Mouse (Mus musculus) liver, embryonic 11.5 days (tissue): ENCODE data around the gene 1700013F07Rik. TPM values are rescaled to one million over a fixed set of nuclear protein-coding genes. Genes with fewer than 3 reads are reported as not detected.

Experiments used
- ATAC-seq: fragments of 200-750 bp; cut with Nextera tagmentation; replicated peaks from 2 replicates; pipeline ENCODE4 v1.8.0; 2017; ENCODE audit warnings: moderate number of reproducible peaks, mild to moderate bottlenecking, moderate TSS enrichment, moderate library complexity; ENCODE audit not compliant: low FRiP score
- DNase-seq: peaks from one replicate; pipeline ENCODE4 v3.0.0-alpha.2; 2017; ENCODE audit warnings: low spot score
- H3K27ac ChIP-seq: fragments of 300-500 bp; sonication (generic); 2 replicates; pipeline ENCODE4 v1.5.1; 2014; ENCODE audit warnings: mild to moderate bottlenecking, low read depth, low read length, control low read depth
- H3K27me3 ChIP-seq: fragments of 300-500 bp; sonication (generic); replicated peaks from 2 replicates; pipeline ENCODE4 v1.6.1; 2014; ENCODE audit warnings: low read length, mixed read lengths; ENCODE audit not compliant: control insufficient read depth, insufficient read depth
- H3K36me3 ChIP-seq: fragments of 300-500 bp; sonication (generic); 2 replicates; pipeline ENCODE4 v1.6.1; 2014; ENCODE audit warnings: mild to moderate bottlenecking, low read length, moderate library complexity, mixed read lengths; ENCODE audit not compliant: control insufficient read depth, insufficient read depth
- H3K4me1 ChIP-seq: fragments of 300-500 bp; sonication (generic); replicated peaks from 2 replicates; pipeline ENCODE4 v1.6.1; 2014; ENCODE audit warnings: low read length, mixed read lengths; ENCODE audit not compliant: control insufficient read depth, insufficient read depth
- H3K4me2 ChIP-seq: fragments of 300-500 bp; sonication (generic); 2 replicates; pipeline ENCODE4 v1.6.1; 2014; ENCODE audit warnings: mild to moderate bottlenecking, control low read depth, moderate library complexity
- H3K4me3 ChIP-seq: fragments of 300-500 bp; sonication (generic); 2 replicates; pipeline ENCODE4 v1.5.1; 2014; ENCODE audit warnings: low read depth, low read length, control low read depth
- H3K9ac ChIP-seq: fragments of 300-500 bp; sonication (generic); 2 replicates; pipeline ENCODE4 v1.6.1; 2014; ENCODE audit warnings: low read depth, low read length, control low read depth
- H3K9me3 ChIP-seq: fragments of 300-500 bp; sonication (generic); 2 replicates; pipeline ENCODE4 v1.6.1; 2016; ENCODE audit warnings: low read length, inconsistent platforms, mixed read lengths; ENCODE audit not compliant: control insufficient read depth
- WGBS: fragments of 180-500 bp; shearing (Covaris S2); extraction: QIAGEN DNeasy Blood & Tissue Kit; methylation state at CpG from one replicate; pipeline ENCODE4 v1.1.7; 2014; 5-methylcytosine and 5-hydroxymethylcytosine counted together
- polyA plus RNA-seq: library from polyadenylated mRNA; unstranded; fragments of >200 nt; fragmentation: Nextera tagmentation; extraction: Ambion mirVana; gene quantifications from 2 replicates; pipeline ENCODE4 v1.2.1, GENCODE M21; 2014

Gene 1700013F07Rik
- polyA plus RNA-seq, 1 experiment from 2014 or later: not detected

DNA sequence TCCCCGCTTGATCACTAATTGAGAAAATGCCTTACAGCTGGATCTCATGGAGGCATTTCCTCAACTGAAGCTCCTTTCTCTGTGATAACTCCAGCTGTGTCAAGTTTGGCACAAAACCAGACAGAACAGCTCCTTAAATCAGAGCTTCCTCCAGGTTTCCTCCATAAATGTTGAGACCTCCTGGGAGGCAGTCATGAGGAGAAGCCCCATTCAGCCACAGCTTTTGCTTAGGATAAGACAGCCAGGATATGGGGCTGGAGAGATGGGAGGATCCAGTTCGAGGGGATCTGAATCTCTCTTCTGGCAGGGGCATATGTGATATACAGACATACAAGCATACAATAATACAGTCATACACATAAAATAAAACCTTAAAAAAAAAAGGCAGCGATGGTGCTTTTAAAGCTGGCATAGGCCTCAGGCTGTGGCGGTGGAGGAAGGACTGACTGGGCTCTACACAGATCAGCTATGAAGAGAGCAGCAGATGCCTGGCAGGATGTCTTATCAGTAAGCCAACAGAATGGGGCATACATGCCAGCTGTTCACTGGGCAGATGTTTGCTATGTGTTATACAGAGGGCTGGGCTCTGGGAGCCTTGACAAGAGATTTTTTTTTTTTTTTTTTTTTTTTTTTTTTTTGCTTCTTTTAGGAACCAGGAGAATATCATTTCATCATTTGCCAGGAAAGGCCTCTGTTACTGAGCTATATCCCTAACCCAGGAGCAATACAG lies 25.0 kb upstream of the 1700013F07Rik start:
- H3K4me1 ChIP-seq: no peaks in the 10 kb centered on the region
- WGBS: 79% methylated on average over 3 of the region's 4 CpGs
- no peak overlapping the region for H3K9ac ChIP-seq
- no peak overlapping the region for H3K4me3 ChIP-seq
- H3K27ac ChIP-seq: no peak overlapping the region
- no peaks in the 10 kb centered on the region for H3K36me3 ChIP-seq
- H3K27me3 ChIP-seq: no peaks in the 10 kb centered on the region
- no peak for ATAC-seq
- H3K9me3 ChIP-seq: no peaks in the 10 kb centered on the region
- H3K4me2 ChIP-seq: no peak overlapping the region
- no peak for DNase-seq

DNA sequence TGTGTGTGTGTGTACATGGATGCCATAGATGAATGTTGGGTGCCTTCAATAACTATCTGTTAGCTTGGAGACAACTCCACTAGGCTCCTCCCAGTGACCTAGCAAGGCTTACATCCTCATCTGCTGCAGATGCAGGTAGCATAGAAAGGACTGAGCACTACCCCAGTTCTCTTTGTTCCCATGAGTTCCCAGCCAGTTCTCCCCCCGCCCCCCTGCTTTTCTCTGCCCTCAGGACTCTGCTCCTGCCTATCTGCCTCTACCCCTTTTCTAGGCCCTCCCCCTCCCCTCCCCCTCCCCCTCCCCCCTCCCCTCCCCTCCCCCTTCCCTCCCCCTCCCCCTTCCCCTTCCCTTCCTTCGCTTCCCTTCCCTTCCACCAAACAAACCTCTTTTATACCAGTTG lies 23.8 kb upstream of the 1700013F07Rik start:
- no peaks in the 10 kb centered on the region for H3K36me3 ChIP-seq
- DNase-seq: no peak
- WGBS: 31% methylated on average over 2 of the region's 2 CpGs

DNA sequence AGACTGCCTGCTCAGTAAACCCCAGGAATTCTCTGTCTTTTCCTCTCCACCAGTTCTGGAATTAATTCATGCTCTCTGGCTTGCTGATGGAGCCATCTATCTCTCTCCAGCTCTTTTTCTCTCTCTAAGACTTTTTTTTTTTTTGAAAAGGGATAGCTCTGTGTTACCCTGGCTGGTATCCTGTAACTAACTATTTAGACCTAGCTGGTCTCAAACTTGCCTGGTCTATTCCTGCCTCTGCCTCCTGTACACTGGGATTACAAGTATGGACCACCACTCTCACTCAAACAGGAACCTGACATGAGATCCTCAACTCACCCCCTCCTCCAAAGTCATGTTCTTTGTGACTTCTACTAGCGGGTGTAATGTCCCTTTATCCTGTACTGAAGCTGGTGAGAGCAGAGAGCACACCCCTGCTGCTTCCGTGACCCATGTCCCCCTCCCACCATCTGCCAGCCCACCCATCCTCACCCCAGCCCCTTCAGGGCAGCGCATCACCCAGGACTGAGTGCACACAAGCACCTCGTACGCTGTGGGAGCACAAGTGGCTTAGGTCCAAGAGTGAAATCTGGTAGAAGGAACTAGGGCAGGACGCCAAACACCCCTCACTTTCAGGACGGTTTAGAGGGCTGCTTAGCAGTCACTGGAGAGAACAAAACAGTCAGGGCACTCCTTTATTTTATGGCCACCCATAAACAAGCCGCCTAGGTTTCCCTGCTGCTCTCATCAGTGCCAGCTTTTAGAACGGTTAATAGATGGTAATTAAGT lies 23.1 kb upstream of the 1700013F07Rik start:
- Histone ChIP-seq H3K4me1 (no peaks in the 10 kb centered on the region), H3K36me3 (no peaks in the 10 kb centered on the region), H3K27me3 (no peaks in the 10 kb centered on the region), H3K4me3 (no peak overlapping the region), H3K9ac (no peak overlapping the region), H3K27ac (no peak overlapping the region), H3K4me2 (no peak overlapping the region), H3K9me3 (no peaks in the 10 kb centered on the region)
- DNase-seq (no peak), ATAC-seq (no peak)
- WGBS: 47% methylated on average over 9 of the region's 9 CpGs

More for the DNA sequence above, 23.8 kb upstream of the 1700013F07Rik start:
- Histone ChIP-seq H3K9ac (no peak overlapping the region), H3K4me3 (no peak overlapping the region), H3K4me1 (no peaks in the 10 kb centered on the region), H3K27ac (no peak overlapping the region), H3K27me3 (no peaks in the 10 kb centered on the region), H3K4me2 (no peak overlapping the region), H3K9me3 (no peaks in the 10 kb centered on the region)
- no peak for ATAC-seq

DNA sequence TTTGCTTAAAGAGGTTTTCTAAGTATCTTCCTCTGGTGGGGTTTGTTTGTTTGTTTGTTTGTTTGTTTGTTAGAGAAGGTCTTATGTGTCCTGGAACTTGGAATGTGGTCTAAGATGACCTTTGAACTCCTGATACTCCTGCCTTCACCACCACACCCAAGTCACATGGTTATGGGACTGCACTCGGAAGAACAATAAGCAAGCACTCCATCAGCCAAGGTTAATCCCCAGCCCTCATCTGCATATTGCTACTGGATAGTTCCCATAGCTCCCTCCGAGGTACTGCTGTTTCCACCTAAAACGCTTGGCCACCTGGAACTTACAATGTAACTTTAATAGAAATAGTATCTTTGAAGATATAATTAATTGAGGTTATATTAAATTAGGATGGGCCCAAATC lies 20.5 kb upstream of the 1700013F07Rik start:
- no peak overlapping the region for H3K9ac ChIP-seq
- H3K27ac ChIP-seq: no peak overlapping the region
- no peaks in the 10 kb centered on the region for H3K27me3 ChIP-seq
- ATAC-seq (no peak), DNase-seq (no peak)
- no peaks in the 10 kb centered on the region for H3K36me3 ChIP-seq
- WGBS: 70% methylated on average over 3 of the region's 3 CpGs
- H3K9me3 ChIP-seq: no peaks in the 10 kb centered on the region
- no peak overlapping the region for H3K4me2 ChIP-seq
- H3K4me3 ChIP-seq: no peak overlapping the region
- H3K4me1 ChIP-seq: no peaks in the 10 kb centered on the region

GRCm38 (mm10) chr3:108518276-108518675 lies 15.7 kb upstream of the 1700013F07Rik start:
- H3K4me3 ChIP-seq: no peak overlapping the region
- no peak overlapping the region for H3K27ac ChIP-seq
- no peaks in the 10 kb centered on the region for H3K4me1 ChIP-seq
- no peak overlapping the region for H3K9ac ChIP-seq
- no peak overlapping the region for H3K4me2 ChIP-seq
- WGBS: 67% methylated on average over 4 of the region's 4 CpGs
- no peaks in the 10 kb centered on the region for H3K36me3 ChIP-seq
- no peaks in the 10 kb centered on the region for H3K27me3 ChIP-seq
- ATAC-seq (no peak), DNase-seq (no peak)
- no peaks in the 10 kb centered on the region for H3K9me3 ChIP-seq

DNA sequence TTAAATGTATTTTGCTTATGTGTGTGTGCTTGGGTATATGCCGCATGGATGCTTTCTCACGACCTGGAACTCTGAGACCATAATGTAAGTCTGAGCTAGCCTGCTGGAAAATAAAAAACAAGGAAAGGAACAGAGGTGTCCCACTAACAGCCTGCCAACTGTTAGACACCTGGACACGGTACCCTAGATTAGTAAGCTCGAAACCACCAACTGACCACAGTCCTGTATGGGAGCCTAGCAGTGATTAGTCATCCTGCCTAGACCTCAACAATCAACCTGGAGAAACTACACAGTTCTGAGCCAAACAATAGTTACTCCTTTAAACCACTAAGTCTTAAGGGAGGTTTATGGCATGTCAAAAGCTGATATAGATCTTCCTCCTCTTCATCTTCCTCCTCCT lies 10.5 kb upstream of the 1700013F07Rik start:
- no peaks in the 10 kb centered on the region for H3K27me3 ChIP-seq
- no peak for ATAC-seq

DNA sequence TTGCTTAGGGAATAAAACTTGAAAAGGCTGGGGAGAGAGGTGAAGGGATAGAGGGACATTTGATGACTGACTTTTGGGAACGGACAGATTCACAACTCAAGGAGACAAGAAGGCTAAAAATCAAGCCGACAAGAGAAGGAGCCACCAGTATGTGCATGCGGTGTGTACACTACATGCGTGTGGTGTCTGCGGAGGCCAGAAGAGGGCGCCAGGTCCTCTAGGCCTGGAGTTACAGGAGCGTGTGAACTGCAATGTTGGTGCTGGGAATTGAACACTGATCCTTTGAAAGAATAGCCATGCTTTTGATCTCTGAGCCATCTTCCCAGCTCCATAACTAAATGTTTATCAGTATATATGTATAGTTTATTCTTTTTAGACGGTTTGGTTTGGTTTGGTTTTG lies 5.5 kb upstream of the 1700013F07Rik start:
- H3K9me3 ChIP-seq: no peaks in the 10 kb centered on the region
- DNase-seq (no peak), ATAC-seq (no peak)
- no peak overlapping the region for H3K4me2 ChIP-seq
- no peak overlapping the region for H3K4me3 ChIP-seq
- H3K9ac ChIP-seq: no peak overlapping the region
- no peaks in the 10 kb centered on the region for H3K36me3 ChIP-seq
- 91% methylated on average over 8 of the region's 8 CpGs for WGBS
- no peaks in the 10 kb centered on the region for H3K4me1 ChIP-seq
- no peak overlapping the region for H3K27ac ChIP-seq
- 0 out of 2 replicates have a peak, but pooled peaks cover 3% of the 10 kb centered on the region for H3K27me3 ChIP-seq

More for the DNA sequence above, 10.5 kb upstream of the 1700013F07Rik start:
- WGBS: 79% methylated on average over 4 of the region's 4 CpGs
- Histone ChIP-seq H3K36me3 (no peaks in the 10 kb centered on the region), H3K27ac (no peak overlapping the region), H3K9ac (no peak overlapping the region), H3K4me3 (no peak overlapping the region), H3K9me3 (no peaks in the 10 kb centered on the region), H3K4me2 (no peak overlapping the region), H3K4me1 (no peaks in the 10 kb centered on the region)
- no peak for DNase-seq

- Histone ChIP-seq H3K27ac (no peak overlapping the region), H3K36me3 (no peaks in the 10 kb centered on the region), H3K9ac (no peak overlapping the region), H3K4me1 (peaks cover 8% of the 10 kb centered on the region), H3K4me2 (no peak overlapping the region), H3K9me3 (no peaks in the 10 kb centered on the region), H3K27me3 (peaks cover 23% of the 10 kb centered on the region), H3K4me3 (no peak overlapping the region)
- WGBS: 69% methylated on average over 9 of the region's 9 CpGs
- DNase-seq: no peak
- ATAC-seq: no peak
Observed at GRCm38 (mm10) chr3:108533114-108533885, 650 bp upstream of the 1700013F07Rik start.
